Mouse (Mus musculus) adrenal gland, adult 18-20 months (tissue): Measurements from ENCODE around the gene Gm14401. TPM values are rescaled to one million over a fixed set of nuclear protein-coding genes. Genes with fewer than 3 reads are reported as not detected.
"Not testable (repeated sequence)": the region's sequence is repeated elsewhere in the genome, so short reads cannot be mapped to it uniquely, and the experiment has no call there.

ENCODE experiments used
- DNase-seq, 2 experiments: peaks; one replicate each; pipeline ENCODE4 v3.0.0; 2021 to 2022; ENCODE audit warnings: low spot score in 2 of 2
- long read RNA-seq, 2 experiments: library from polyadenylated mRNA; stranded (forward); transcript quantifications; one replicate each; pipeline ENCODE4 v2.0.0; 2021
- total RNA-seq, 2 experiments: library from RNA; stranded (reverse); gene quantifications; 1 replicate in 1 of 2; 2 replicates in 1 of 2; pipeline ENCODE4 v1.2.3; 2021

The Gm14401 gene
- 1 to 10 TPM in 1 of 2 experiments, under 1 TPM in 1; 0.83 to 1.3 TPM for total RNA-seq
- long read RNA-seq, experiment 1 = 0 reads
- long read RNA-seq, experiment 2 = 0 reads

- DNase-seq = not testable (repeated sequence)
These were observed at the start of gene Gm14401 for GRCm38 (mm10) chr2:177073432-177074423. Gene Gm14401, plus strand, starts transcription at chr2:177074320.

GRCm38 (mm10) chr2:177072807-177073206 lies 1.3 kb upstream of the Gm14401 start:
- DNase-seq = not testable (repeated sequence)

GRCm38 (mm10) chr2:177075015-177075414 lies 895 bp downstream of the Gm14401 start:
- DNase-seq = not testable (repeated sequence)

GRCm38 (mm10) chr2:177079866-177080265 lies 5.7 kb downstream of the Gm14401 start:
- not testable (repeated sequence) for DNase-seq

- DNase-seq = not testable (repeated sequence)
These were observed 35.0 kb downstream of the Gm14401 start for GRCm38 (mm10) chr2:177109086-177109485.

- not testable (repeated sequence) for DNase-seq
These were observed 55.0 kb downstream of the Gm14401 start for GRCm38 (mm10) chr2:177129097-177129496.

Other genes starting within 250 kb of the Gm14401 start
- gene Gm14408, start 243.2 kb upstream of the Gm14401 start, total RNA-seq = not detected
- gene Gm14296, start 146.5 kb upstream of the Gm14401 start, total RNA-seq = 1 to 10 TPM; 5.6 to 8.4 TPM
- gene Gm14419, start 73.4 kb upstream of the Gm14401 start, total RNA-seq = 10 to 100 TPM; 35.0 to 36.0 TPM
- gene Gm14410, start 132.1 kb downstream of the Gm14401 start, total RNA-seq = 10 to 100 TPM; 27.4 to 38.1 TPM
- 1 to 10 TPM in 1 of 2 experiments, under 1 TPM in 1; 0.45 to 1.9 TPM for gene Gm14409, start 192.7 kb downstream of the Gm14401 start, total RNA-seq
- 1 to 10 TPM; 1.9 to 2.6 TPM for gene Gm14412, start 250.0 kb downstream of the Gm14401 start, total RNA-seq